Mouse (Mus musculus) layer of hippocampus, adult 11-12 months (tissue): ENCODE data around the gene Mypop.

Source experiments
- DNase-seq: peaks from one replicate; pipeline ENCODE4 v3.0.0; 2022; ENCODE audit warnings: low spot score

Mypop gene

DNA sequence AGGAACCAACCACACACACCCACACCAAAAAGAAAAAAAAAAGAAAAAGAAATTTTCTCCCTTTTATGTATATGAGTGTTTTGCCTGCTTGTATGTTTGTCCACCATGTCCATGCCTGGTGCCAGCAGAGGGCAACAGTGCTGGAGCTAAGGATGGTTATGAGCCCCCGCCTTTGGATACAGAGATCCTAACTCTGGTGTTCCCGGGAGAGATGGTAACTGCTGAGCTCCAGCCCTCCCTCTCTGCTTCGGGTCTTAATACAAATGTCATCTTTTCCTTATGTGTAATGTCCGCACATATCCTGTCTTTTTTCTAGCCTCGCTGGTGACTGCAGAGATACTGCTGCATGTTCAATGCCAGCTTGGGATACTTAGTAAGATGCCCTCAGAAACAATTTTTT lies 1.1 kb upstream of the Mypop start:
- peak; percentile 36 for DNase-seq

DNA sequence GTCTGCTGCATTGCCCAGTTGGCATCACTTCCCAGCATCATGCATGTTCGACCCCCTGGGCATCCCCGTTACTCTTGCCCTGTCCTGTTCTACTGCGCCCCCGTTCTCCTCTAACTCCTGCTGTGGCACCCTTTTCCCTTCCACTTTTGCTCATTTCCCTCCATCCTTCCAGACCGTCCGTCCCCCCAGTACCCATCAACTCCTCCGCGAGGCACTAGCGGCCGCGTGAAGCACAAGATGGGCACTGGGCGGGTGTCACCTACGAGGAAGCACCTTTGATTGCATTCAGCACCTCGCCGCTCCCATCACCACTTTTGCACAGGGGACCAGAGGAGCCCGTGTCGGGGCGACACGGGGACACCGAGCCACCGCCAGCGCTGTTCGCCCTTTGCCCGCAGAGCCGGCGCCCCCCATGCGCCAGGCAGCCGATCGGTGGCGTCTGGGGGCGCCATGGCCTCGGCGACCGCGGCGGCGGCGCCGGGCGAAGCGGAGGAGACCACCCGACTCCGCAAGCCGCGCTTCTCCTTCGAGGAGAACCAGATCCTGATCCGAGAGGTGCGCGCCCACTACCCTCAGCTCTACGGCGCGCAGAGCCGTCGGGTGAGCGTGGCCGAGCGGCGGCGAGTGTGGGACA lies 732 bp downstream of the Mypop start:
- DNase-seq: peak; percentile 44

DNA sequence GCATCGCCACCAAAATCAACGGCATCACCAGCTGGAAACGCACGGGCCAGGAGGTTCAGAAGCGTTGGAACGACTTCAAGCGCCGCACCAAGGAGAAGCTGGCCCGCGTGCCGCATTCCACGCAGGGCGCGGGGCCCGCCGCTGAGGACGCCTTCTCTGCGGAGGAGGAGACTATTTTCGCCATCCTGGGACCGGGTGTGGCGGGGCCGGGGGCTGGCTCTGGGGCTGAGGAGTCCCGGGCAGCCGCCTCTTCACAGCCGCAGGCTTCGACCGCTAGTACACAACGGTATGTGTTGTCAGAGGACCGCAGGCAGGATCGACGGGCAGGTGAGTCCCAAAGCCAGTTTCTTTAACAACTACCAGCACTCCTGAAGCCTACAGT lies 1.2 kb downstream of the Mypop start:
- peak; percentile 44 for DNase-seq

DNA sequence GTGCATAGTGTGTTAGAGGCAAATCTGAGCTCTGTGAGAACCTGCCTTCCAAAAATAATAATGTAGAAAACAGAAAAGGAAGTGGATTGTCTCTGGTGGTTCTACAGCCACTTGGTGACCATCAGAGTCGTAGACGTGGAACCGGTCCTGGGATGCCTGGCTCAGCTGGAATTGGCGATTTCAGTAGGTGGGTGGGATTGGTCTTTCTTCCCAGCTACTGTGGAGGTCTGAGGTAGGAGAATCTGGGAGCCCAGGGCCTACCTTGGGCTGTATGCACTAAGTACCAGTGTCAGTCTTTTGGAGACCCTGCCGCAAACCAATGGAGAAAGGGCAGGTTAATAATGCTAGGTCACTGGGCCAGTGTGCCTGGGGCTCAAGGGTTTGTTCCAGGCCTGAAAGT lies 2.0 kb downstream of the Mypop start:
- no peak for DNase-seq

DNA sequence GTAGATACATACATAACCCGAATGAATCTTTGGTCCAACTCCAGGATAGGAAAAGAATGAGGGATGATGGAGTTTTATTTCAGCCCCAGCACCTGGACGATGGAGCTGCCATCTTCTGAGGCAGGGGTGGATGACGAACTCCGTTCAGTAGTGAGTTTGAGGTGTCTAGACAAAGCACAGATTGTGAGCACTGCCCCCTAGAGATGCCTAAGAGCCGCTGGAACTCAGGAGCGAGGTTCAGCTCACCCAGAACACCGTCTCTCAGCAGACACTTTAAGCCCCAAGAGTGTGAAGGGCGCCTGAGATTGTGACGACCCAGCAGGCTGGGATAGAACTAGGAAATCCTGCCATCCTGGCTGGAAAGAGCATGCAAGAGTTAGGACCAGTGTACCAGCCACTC lies 7.8 kb downstream of the Mypop start:
- DNase-seq: no peak

DNA sequence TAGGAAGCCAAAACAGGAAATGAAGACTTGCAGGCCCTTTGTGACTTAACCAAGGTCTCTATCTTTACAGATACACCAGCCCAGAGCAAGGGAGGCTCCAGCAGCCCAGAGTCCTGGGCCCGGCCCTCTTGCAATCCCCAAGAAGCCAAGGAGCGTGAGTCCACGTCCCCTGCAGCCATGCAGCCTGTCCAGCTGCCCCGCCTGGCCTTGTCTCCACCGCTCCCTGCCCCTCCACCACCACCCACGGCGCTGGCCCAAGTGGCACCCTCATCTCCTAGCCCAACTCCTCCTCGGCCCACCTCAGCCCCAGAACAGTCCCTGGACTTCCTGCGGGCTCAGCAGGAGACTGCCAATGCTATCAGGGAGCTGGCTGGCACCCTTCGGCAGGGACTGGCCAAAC lies 9.4 kb downstream of the Mypop start:
- DNase-seq: no peak

DNA sequence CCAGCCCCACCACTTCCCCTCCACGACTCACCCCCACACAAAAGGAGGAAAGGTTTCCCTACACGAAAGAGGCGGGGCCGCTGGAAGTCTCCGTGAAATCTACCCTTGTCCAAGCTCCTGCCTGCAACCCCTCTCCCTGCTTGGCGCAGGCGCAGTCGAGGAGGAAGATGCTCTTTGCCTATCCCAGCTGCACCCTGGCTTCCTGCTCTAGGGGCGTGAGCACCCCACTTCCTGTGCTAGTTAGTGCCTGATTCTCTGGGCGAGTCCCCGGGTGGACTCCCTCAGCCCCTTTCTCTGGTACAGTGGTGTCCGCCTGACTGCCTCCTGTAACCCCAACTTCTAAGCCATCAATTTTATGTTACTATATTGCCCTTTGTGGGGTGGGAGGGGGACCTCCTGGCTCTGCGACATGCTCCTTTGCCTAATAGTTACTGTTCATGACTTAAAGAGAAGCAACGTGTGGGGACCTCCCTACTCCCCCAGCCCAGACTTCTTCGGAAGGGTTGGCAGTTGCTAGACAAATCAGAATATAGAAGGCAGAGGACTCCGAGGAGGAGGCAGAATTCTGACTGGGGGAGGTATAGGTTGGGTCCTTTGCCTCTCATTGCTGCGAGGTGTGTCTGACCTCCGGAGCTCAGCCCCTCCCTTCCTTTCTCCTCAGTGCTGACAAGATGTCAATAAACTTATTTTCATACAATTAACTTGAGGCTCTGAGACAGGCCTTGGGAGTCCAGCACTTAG lies 10.2 kb downstream of the Mypop start:
- peak; percentile 57 for DNase-seq

DNA sequence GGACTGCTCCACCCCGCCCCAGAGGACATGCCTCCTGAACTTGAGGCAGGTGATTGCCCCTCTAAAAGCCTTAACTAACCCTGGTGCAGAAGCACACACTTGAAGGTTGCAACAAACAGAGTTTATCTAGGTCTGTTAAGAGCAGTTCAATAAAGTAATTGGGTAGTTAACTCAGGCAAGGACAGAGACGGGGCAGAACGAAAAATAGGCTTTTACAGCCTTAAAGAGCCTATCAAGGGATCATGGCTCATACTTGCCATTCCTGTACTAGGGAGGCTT lies 10.7 kb downstream of the Mypop start:
- no peak for DNase-seq

DNA sequence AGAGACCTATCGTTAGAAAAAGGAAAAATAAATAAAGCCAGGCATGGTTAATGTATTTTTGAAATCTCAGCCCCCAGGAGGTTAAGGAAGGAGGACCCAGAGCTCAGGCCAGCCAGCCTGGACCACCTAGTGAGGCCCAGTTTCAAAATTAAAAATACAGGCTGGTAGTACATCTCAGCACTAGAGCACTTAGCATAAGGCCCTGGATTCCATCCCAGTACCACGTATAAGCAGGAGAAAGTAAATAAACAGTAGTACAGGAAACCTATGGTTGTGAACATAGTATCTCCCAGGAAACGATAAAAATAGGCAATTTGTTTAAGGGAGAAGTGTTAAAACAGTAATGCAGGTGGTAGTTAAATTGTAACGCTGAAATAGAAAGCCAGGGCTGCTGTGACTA lies 11.1 kb downstream of the Mypop start:
- DNase-seq: no peak

DNA sequence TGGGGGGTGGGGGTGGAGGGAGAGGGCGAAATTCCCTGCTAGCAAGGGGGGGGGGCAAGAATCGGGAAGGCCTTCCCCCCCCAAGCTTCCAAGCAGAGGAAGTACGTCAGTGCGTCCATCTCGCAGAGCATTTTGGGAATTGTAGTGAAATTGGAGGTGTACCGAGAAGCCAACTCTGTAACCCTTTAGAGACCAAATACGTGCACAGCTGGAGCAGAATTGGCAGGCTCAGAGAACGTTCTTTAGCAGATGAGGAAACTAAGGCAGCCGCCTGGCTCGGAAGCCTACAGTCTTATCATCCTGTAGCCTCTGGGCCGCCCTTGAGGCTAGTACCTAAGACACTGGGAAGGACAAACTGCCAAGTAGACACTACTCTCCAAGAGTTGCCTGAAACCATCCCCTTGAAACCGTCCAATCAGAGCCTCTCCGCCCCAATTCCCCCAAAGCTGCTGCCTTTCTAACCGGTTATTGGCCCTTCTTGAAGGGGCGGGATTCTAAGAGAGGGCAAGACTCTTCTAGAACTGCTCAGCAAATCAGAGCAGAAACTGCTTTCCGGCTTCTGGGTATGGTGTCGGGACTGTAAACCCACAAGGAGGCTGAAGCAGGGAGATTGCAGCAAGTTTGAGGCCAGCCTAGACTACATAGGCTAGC lies 11.9 kb downstream of the Mypop start:
- peak; percentile 84 for DNase-seq

DNA sequence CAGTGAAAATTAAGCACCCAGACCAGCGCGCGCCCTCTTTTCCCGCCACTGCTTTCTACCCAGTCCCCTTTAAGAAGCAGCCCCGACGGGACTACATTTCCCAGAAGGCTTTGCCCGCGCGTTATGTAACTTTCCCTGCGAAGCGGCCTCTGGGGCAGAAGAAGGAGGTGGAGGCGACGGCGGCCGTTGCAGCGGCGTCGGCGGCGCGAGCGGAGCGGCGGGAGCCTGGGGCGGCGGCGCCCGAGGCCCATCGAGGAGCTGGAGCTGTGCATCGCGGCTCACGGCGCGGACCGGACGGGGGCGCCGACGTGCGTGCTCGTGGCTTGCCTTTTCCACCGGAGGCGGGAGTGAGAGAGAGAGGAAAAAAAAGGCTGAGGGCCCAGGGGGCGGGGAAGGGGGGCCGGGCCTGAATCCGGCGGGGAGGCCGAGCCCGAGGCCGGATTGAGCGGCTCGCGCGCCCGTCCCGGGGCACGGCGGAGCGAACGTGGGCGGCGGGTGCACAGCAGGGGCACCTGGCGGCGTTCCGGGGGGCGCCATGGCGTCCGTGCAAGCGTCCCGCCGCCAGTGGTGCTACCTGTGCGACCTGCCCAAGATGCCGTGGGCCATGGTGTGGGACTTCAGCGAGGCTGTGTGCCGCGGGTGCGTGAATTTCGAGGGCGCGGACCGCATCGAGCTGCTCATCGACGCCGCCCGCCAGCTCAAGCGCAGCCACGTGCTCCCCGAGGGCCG lies 13.0 kb downstream of the Mypop start, which contains the start of gene Irf2bp1:
TSS of gene Irf2bp1 (plus strand) at position 143 of the 729 bp plus-strand sequence.
- peak; percentile 94 for DNase-seq

DNA sequence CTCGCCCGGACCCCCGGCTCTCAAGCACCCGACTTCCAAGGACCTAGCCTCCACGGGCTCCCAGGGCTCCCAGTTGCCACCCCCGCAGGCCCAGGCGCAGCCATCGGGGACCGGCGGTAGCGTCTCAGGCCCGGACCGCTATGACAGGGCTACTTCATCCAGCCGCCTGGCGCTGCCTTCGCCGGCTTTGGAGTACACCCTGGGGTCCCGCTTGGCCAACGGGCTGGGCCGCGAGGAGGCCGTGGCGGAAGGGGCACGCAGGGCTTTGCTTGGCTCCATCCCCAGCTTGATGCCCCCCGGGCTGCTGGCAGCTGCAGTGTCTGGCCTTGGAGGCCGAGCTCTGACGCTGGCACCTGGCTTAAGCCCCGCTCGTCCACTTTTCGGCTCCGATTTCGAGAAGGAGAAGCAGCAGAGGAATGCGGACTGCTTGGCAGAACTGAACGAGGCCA lies 13.6 kb downstream of the Mypop start:
- no peak for DNase-seq

DNA sequence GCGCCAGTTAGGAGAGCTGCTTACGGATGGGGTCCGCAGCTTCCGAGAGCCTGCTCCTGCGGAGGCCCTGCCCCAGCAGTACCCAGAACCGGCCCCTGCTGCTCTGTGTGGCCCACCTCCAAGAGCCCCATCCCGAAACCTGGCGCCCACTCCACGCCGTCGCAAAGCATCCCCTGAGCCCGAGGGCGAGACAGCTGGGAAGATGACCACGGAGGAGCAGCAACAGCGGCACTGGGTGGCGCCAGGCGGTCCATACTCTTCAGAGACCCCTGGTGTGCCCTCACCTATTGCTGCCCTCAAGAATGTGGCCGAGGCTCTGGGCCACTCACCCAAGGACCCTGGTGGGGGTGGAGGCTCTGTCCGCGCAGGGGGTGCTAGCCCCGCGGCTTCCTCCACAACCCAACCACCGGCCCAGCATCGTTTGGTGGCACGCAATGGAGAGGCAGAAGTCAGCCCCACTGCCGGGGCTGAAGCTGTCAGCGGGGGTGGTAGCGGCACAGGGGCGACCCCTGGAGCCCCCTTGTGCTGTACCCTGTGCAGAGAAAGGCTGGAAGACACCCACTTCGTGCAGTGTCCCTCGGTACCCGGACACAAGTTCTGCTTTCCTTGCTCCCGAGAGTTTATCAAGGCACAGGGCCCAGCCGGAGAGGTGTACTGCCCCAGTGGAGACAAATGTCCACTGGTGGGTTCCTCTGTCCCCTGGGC lies 14.5 kb downstream of the Mypop start:
- no peak for DNase-seq

DNA sequence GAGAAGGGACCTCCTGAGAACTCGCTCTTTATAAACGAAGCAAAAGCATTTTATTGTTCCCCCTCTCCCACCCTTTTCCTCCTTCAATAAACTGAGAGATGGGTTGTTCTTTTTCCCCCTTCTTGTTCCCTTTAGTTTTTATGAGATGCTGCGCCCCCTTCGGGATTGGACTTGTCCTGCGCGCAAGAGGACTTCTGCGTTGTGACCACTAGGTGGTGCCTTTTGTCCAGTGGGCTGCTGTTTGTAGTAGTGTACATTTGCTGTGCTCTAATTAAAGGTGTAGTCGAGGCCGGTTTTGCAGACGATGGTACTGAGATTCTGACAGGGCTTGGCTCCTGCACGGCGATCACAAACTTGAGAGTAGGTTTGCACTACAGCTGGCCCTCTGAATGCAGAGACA lies 15.4 kb downstream of the Mypop start:
- DNase-seq: peak; percentile 92

DNA sequence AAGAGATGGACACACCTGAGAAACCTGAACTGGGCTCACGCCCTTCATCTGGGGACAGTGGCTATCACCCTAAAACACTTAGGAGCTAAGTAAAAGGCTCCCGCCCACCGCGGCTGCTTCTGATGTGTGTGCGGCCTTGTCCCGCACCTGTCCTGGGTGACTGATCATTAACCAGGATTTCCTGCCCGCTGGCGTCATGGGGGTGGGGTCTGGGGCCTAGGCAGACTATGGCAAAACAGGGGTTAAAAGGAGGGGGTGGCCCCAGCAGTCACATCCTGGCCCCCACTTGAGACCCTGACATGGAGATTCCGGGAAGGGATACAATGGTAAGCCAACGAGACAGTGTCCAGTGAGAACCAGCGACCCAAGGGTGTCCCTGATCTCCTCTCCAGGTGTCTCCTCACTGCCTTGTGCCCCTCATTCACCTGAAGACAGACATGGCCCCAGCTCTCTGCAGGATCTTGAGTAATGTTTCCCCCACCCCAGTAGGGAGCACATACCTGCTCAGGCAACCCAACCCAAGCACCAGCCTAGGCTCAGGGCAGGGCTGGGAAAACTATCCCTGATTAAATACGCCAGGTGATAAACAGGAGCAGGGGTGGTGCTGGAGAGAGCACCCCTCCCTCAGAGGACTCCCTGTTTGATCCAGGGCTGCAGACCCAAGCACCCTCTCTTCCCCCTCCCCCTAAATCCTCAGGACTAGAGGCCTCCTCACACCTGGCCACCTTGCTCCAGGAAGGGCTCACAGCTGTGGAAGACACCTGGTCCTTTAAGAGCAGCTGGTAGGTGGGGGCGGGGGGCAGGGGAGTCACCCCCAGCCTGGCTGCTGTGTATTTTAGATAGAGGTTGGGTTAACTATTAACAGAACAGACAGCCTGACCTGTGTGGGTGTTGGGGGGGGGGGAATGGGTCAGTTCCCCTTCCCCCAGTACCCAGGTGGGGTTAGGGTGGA lies 16.3 kb downstream of the Mypop start:
- DNase-seq: no peak

DNA sequence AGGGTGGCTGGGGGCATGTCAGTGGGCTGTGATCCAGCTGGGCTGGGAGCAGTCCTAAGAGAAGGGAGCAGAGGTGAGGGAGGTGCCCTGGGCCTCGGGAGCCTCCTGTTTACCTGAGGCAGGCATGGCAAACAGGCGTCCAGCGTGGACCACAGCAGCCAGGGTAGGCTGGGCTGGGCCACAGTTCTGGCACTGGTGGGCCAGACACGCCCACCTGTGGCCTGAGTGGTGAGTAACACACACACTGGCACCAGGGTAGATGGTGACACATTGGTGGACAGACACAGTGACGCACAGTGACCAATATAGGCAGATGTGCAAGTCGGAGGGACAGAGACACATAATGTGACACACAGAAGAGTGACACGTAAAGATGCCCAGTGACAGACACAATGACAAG lies 19.5 kb downstream of the Mypop start:
- no peak for DNase-seq

DNA sequence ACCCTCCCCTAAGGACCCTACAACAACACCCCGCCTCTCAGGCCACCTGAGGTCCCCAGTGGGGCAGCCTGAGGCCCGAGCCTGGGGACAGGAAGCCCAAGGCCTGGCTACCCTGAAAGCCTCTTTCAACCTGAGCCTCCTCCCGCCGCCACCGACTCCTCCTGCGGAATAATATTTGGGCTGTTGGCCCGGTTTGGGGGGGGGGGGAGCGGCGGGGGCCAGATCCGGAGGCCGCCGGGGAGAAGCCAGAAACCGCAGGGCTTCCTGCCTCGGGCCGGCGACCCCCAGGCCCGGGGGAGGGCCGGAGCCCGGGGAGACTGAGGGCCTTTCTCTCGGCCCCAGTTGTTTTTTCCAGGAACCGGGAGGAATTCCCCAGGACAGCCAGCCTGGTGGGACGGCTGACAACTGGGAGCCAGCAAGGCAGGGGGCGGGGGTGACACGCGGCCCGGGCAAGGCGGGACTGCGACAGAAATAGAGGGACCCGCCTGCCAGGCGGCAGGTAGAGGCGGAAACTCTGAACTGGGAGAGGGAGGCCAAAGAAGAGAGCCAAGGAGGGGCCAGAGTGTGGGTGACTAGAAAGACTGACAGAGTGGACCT lies 21.1 kb downstream of the Mypop start:
- DNase-seq: no peak

DNA sequence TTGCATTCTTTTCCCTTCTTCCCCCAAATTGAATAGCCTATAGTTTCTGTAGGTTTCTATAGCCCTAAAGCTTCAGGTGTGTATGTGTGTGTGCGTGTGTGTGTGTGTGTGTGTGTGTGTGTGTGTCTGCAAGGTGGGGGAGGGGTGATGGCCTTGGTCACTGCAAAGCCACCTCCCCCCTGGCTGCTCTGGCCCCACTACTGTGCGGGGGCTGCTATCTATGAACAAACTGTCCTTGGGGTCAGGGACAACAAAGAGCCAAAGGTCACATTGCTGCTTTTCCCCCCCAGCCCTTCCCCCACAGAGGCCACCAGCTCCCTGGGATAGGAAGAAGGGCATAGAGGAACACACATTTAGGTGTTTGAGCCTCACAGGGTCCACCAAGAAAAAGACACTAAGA lies 21.8 kb downstream of the Mypop start:
- DNase-seq: no peak

DNA sequence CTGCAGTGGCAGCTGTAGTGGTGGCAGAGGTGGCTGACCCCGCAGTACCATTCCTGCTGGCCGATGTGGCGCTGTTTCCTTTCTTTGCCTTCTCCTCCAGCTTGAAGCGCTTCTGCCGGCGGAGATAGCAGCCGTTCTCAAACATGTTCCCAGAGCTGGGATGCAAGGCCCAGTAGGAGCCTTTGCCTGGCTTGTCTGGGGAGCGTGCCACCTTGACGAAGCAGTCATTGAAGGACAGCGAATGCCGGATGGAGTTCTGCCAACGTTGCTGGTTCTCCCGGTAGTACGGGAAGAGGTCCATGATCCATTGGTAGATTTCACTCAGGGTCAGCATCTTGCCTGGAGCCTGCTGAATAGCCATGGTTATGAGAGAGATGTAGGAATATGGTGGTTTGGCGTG lies 23.4 kb downstream of the Mypop start:
- DNase-seq: no peak

DNA sequence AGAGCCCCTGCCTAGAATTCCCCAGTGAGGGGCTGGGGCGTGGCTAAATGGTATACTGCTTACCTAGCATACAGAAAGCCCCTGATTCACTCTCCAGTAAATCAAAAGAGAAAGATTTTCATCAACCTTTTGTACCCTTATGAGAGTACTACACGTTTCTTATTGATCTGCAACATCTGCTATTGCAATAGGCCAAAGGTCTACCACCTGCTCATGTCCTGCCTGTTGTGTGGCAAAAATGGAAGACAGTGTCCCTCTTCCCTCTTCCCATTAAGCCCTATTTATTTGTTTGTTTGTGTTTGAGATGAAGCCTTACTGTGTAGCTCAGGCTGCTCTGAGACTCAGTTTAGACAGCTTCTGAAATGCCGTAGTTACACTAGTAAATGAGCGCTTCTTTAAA lies 25.0 kb downstream of the Mypop start:
- DNase-seq: no peak

DNA sequence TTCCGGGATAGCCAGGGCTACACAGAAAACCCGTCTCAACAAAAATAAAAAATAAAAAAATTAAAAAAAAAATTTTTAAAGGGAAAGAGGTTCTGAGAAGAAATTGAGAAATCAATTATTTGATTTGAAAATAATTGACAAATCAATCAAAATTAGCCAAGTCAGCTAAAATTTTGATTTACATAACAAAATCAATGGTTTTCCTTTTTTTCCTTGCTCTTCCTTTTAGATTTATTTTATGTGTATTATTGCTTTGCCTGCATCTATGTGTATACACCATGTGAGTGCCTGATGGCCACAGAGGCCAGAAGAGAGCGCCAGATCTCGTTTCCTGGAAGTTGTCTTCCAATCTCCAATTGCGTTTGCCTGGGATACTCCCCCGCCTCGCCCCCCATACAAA lies 26.9 kb downstream of the Mypop start:
- DNase-seq: no peak
